Mouse (Mus musculus): ENCODE measurements at regions not wholly inside any gene's neighbourhood (a gene's known extent, or its start where the extent isn't known, plus 50 kb on each side); places are given as distances from the start of the nearest gene placed in this dataset.

GRCm38 (mm10) chr3:15110037-15110748 is 221.9 kb downstream of the Gm9733 start:
- in situ Hi-C loops (cut with MboI, MseI): no loop called here

- in situ Hi-C loops (cut with MboI, MseI): no loop called here
Observed at GRCm38 (mm10) chr3:15112177-15112838, 219.8 kb downstream of the Gm9733 start.

GRCm38 (mm10) chr3:15118634-15119356 is 213.3 kb downstream of the Gm9733 start:
- in situ Hi-C loops (cut with MboI, MseI): no loop called here

GRCm38 (mm10) chr3:15126736-15127135 is 205.4 kb downstream of the Gm9733 start:
- in situ Hi-C loops (cut with MboI, MseI): no loop called here

GRCm38 (mm10) chr3:15128370-15128769 is 203.7 kb downstream of the Gm9733 start:
- in situ Hi-C loops (cut with MboI, MseI): no loop called here

GRCm38 (mm10) chr3:15128960-15129359 is 203.1 kb downstream of the Gm9733 start:
- in situ Hi-C loops (cut with MboI, MseI): no loop called here

- in situ Hi-C loops (cut with MboI, MseI): no loop called here
Observed at GRCm38 (mm10) chr3:15129729-15130369, 202.3 kb downstream of the Gm9733 start.

GRCm38 (mm10) chr3:15132136-15132535 is 200.0 kb downstream of the Gm9733 start:
- in situ Hi-C loops (cut with MboI, MseI): no loop called here

GRCm38 (mm10) chr3:15139550-15139949 is 192.6 kb downstream of the Gm9733 start:
- in situ Hi-C loops (cut with MboI, MseI): no loop called here

GRCm38 (mm10) chr3:15153710-15154109 is 178.4 kb downstream of the Gm9733 start:
- in situ Hi-C loops (cut with MboI, MseI): no loop called here

- in situ Hi-C loops (cut with MboI, MseI): no loop called here
Observed at GRCm38 (mm10) chr3:15154153-15154552, 177.9 kb downstream of the Gm9733 start.

- in situ Hi-C loops (cut with MboI, MseI): no loop called here
Observed at GRCm38 (mm10) chr3:15156681-15157080, 175.4 kb downstream of the Gm9733 start.

- in situ Hi-C loops (cut with MboI, MseI): no loop called here
Observed at GRCm38 (mm10) chr3:15157842-15158241, 174.3 kb downstream of the Gm9733 start.

- in situ Hi-C loops (cut with MboI, MseI): no loop called here
Observed at GRCm38 (mm10) chr3:15158926-15159325, 173.2 kb downstream of the Gm9733 start.

- in situ Hi-C loops (cut with MboI, MseI): no loop called here
Observed at GRCm38 (mm10) chr3:15159965-15160714, 172.0 kb downstream of the Gm9733 start.

GRCm38 (mm10) chr3:15175811-15176210 is 156.3 kb downstream of the Gm9733 start:
- in situ Hi-C loops (cut with MboI, MseI): no loop called here

GRCm38 (mm10) chr3:15179079-15179812 is 152.9 kb downstream of the Gm9733 start:
- in situ Hi-C loops (cut with MboI, MseI): no loop called here

- in situ Hi-C loops (cut with MboI, MseI): no loop called here
Observed at GRCm38 (mm10) chr3:15181111-15181510, 151.0 kb downstream of the Gm9733 start.

- in situ Hi-C loops (cut with MboI, MseI): no loop called here
Observed at GRCm38 (mm10) chr3:15186731-15187130, 145.4 kb downstream of the Gm9733 start.

GRCm38 (mm10) chr3:15194362-15194761 is 137.7 kb downstream of the Gm9733 start:
- in situ Hi-C loops (cut with MboI, MseI): loop anchor here (5.0 kb wide), 1 partner anchor 317 kb away; no protein-coding TSS in a partner anchor

Measured in T-helper 2 cell (primary cell).